Mouse (Mus musculus) C2C12 (cell line): ENCODE measurements around the gene Phf20. TPM values are rescaled to one million over a fixed set of nuclear protein-coding genes. Genes with fewer than 3 reads are reported as not detected.

Source experiments
- H3K27me3 ChIP-seq: one replicate; pipeline ENCODE4 v1.6.1; 2011; ENCODE audit not compliant: control insufficient read depth, insufficient read depth, insufficient read length
- H3K36me3 ChIP-seq: one replicate; pipeline ENCODE4 v1.6.1; 2011; ENCODE audit not compliant: control insufficient read depth, insufficient read depth
- H3K4me3 ChIP-seq: one replicate; pipeline ENCODE4 v1.5.1; 2011; ENCODE audit warnings: mild to moderate bottlenecking, control low read depth; ENCODE audit not compliant: poor library complexity, insufficient read depth, severe bottlenecking
- H3K79me2 ChIP-seq: one replicate; pipeline ENCODE4 v1.6.1; 2011; ENCODE audit not compliant: control insufficient read depth, insufficient read depth
- H3K79me3 ChIP-seq: one replicate; pipeline ENCODE4 v1.6.1; 2011; ENCODE audit warnings: low read depth, control low read depth
- H3ac ChIP-seq: one replicate; pipeline ENCODE3; 2011; ENCODE audit warnings: low read depth; ENCODE audit not compliant: control insufficient read depth, insufficient read length
- CEBPB ChIP-seq: IDR thresholded peaks from one replicate; pipeline ENCODE4 v1.6.1; 2011; ENCODE audit warnings: low read depth, mild to moderate bottlenecking, control low read depth, moderate library complexity
- CTCF ChIP-seq: IDR thresholded peaks from one replicate; pipeline ENCODE4 v1.5.1; 2011; ENCODE audit not compliant: control insufficient read depth, insufficient read depth, insufficient read length
- FOSL1 ChIP-seq: IDR thresholded peaks from one replicate; pipeline ENCODE4 v1.8.0; 2011; ENCODE audit warnings: mild to moderate bottlenecking, low read length; ENCODE audit not compliant: poor library complexity, insufficient read depth, severe bottlenecking
- MAX ChIP-seq: IDR thresholded peaks from one replicate; pipeline ENCODE4 v1.6.1; 2011; ENCODE audit warnings: mild to moderate bottlenecking, control low read depth
- MYOD1 ChIP-seq: IDR thresholded peaks from one replicate; pipeline ENCODE4 v1.6.1; 2011; ENCODE audit warnings: low read depth; ENCODE audit not compliant: control insufficient read depth, insufficient read length
- MYOG ChIP-seq: IDR thresholded peaks from one replicate; pipeline ENCODE4 v1.6.1; 2011; ENCODE audit not compliant: control insufficient read depth, insufficient read length; ENCODE audit errors: extremely low read depth
- USF1 ChIP-seq: IDR thresholded peaks from one replicate; pipeline ENCODE4 v1.6.1; 2011; ENCODE audit warnings: low read depth, mild to moderate bottlenecking, control low read depth, moderate library complexity
- polyA plus RNA-seq: library from polyadenylated mRNA; unstranded; fragments of >200 nt; fragmentation: generic; extraction: Trizol; gene quantifications from one replicate; pipeline ENCODE4 v1.2.1, GENCODE M21; 2012; ENCODE audit warnings: missing spikeins

Phf20 gene
- polyA plus RNA-seq, 1 experiment = 18.1 TPM

- peaks cover 78% of the 10 kb centered on the region for H3K36me3 ChIP-seq
Observed at GRCm38 (mm10) chr2:156288222-156288621, 92.0 kb downstream of the Phf20 start.

GRCm38 (mm10) chr2:156289552-156290160 is 93.4 kb downstream of the Phf20 start:
- TF ChIP-seq CEBPB = no peak
- TF ChIP-seq MYOD1 = no peak
- H3ac ChIP-seq = no peak overlapping the region
- H3K79me2 ChIP-seq = no peaks in the 10 kb centered on the region
- no peaks in the 10 kb centered on the region for H3K79me3 ChIP-seq
- H3K4me3 ChIP-seq = no peak overlapping the region
- no peaks in the 10 kb centered on the region for H3K27me3 ChIP-seq
- peaks cover 74% of the 10 kb centered on the region for H3K36me3 ChIP-seq

More at GRCm38 (mm10) chr2:156288222-156288621, 92.0 kb downstream of the Phf20 start:
- Histone ChIP-seq H3ac (no peak overlapping the region), H3K4me3 (no peak overlapping the region), H3K79me3 (no peaks in the 10 kb centered on the region), H3K27me3 (no peaks in the 10 kb centered on the region), H3K79me2 (no peaks in the 10 kb centered on the region)
- TF ChIP-seq CEBPB (no peak), MYOD1 (no peak), USF1 (no peak), MYOG (no peak), CTCF (no peak), MAX (no peak), FOSL1 (no peak)

GRCm38 (mm10) chr2:156291998-156292397 is 95.7 kb downstream of the Phf20 start:
- Histone ChIP-seq H3K27me3 (no peaks in the 10 kb centered on the region), H3K79me3 (no peaks in the 10 kb centered on the region), H3K79me2 (no peaks in the 10 kb centered on the region), H3ac (no peak overlapping the region), H3K36me3 (peaks cover 77% of the 10 kb centered on the region), H3K4me3 (no peak overlapping the region)
- TF ChIP-seq MAX (no peak), USF1 (no peak), CEBPB (no peak), MYOD1 (no peak), CTCF (no peak), FOSL1 (no peak), MYOG (no peak)

- no peaks in the 10 kb centered on the region for H3K27me3 ChIP-seq
- no peak overlapping the region for H3K4me3 ChIP-seq
- peaks cover 79% of the 10 kb centered on the region for H3K36me3 ChIP-seq
- no peaks in the 10 kb centered on the region for H3K79me3 ChIP-seq
- H3ac ChIP-seq = no peak overlapping the region
- no peak for TF ChIP-seq MYOG
- TF ChIP-seq FOSL1 = no peak
- no peak for TF ChIP-seq MYOD1
- no peak for TF ChIP-seq USF1
- no peak for TF ChIP-seq MAX
- no peak for TF ChIP-seq CEBPB
- TF ChIP-seq CTCF = no peak
- no peaks in the 10 kb centered on the region for H3K79me2 ChIP-seq
Observed at GRCm38 (mm10) chr2:156295601-156296063, 99.4 kb downstream of the Phf20 start.

GRCm38 (mm10) chr2:156296190-156296589 is 99.9 kb downstream of the Phf20 start:
- Histone ChIP-seq H3K36me3 (peaks cover 79% of the 10 kb centered on the region), H3K4me3 (no peak overlapping the region), H3K79me3 (no peaks in the 10 kb centered on the region), H3K27me3 (no peaks in the 10 kb centered on the region), H3K79me2 (no peaks in the 10 kb centered on the region), H3ac (no peak overlapping the region)
- TF ChIP-seq FOSL1 (no peak), MYOD1 (no peak), USF1 (no peak), MAX (no peak)

- Histone ChIP-seq H3K79me3 (no peaks in the 10 kb centered on the region), H3K4me3 (no peak overlapping the region), H3ac (no peak overlapping the region), H3K36me3 (peaks cover 72% of the 10 kb centered on the region), H3K27me3 (no peaks in the 10 kb centered on the region), H3K79me2 (no peaks in the 10 kb centered on the region)
- TF ChIP-seq MAX (no peak), CEBPB (no peak), CTCF (no peak), MYOG (no peak), FOSL1 (no peak), MYOD1 (no peak), USF1 (no peak)
Observed at GRCm38 (mm10) chr2:156297653-156298052, 101.4 kb downstream of the Phf20 start.

GRCm38 (mm10) chr2:156298458-156298857 is 102.2 kb downstream of the Phf20 start:
- Histone ChIP-seq H3K79me3 (no peaks in the 10 kb centered on the region), H3K27me3 (no peaks in the 10 kb centered on the region), H3ac (no peak overlapping the region), H3K79me2 (no peaks in the 10 kb centered on the region), H3K36me3 (peaks cover 68% of the 10 kb centered on the region), H3K4me3 (no peak overlapping the region)
- TF ChIP-seq USF1 (no peak), FOSL1 (no peak), MYOD1 (no peak), CEBPB (no peak), MYOG (no peak), MAX (no peak), CTCF (no peak)
